Mouse (Mus musculus) cerebellum, postnatal 14 days (tissue): ENCODE measurements around the gene Nfix.

Experiments
- DNase-seq, 2 experiments: peaks; one replicate each; pipeline ENCODE4 v3.0.0; 2021; ENCODE audit warnings: mixed read lengths in 2 of 2

The Nfix gene

DNA sequence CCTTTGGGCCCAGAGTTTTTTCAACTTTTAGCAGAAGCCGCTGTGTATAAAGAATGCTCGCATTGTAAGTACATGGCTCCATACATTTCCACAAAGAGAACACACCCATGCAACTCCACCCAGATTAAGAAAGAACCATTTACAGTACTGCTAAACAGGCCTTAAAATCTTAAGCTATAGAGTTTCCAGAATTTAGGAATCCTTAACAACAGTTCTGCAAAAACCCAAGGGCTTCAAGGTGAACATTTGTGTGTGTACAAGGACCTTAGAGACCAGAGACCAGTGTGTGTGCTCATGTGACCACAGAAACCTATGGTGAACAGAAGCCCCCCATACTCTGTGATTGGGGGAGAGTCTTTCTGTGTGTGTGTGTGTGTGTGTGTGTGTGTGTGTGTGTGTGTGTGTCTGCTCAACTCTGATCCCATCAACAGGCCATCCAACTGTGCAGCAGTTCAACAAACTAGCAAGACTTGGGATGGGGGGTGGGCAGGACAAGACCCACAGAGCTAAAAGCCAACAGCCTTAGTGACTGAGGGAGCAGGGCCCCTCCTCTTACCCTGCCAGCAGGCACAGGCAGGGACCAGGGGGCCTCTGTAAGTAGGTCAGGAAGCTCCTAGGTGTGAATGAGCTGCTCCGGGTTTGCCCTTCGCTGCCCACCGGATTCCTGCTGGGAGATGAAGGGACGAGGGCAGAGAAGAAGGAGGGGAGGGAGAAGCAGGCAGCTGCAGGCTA lies 19.0 kb downstream of the Nfix start:
- DNase-seq = peak; percentile 51 to 62

DNA sequence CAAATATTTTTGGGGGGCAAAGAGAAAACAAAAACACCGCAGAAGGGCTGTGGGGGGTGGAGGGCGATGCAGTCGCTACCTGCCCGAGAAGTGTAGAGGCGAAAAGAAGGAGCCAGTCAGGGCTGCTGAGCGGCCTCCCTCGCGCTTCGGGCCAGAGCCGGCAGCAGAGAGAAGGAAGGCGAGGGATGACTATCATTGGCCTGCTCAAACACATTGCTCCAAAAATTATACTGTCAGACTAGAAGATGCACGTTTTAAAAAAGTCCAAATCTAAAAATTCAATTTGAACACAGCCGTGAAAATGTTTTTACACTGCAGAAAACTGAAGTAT lies 20.0 kb downstream of the Nfix start:
- DNase-seq = peak; percentile 54 to 63

DNA sequence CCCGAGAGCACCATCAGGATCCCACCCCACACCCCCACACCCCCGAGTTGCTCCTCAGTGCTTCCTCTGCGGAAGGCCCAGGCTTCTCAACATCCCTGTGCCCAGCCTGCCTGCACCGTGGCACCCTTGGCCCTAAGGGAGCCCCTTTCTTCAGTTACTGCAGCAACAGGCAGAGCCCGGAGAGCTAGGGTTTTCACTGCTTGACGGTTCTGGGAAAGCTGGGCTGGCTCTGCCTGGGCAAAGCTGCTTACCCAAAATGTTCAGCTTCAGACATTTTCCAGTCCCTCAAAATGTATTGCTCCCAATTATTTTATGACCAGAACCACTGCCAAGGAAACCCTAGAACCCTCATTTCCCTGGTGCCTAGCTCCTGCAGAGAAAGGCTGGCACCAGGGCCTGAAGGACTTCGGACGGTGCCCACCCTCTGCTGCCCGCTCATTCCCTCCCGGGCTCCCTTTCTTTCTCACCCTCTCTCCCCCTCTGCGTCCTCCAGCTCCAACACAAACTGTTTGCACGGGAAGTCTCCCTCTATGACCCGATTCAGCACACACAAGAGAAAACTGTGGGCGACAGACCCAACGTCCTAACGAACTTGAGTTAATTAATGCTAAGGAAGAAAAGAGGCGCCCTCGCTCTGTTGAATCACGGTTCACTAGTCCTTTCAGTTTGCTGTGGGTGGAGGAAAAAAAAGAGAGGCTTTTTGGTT lies 20.5 kb downstream of the Nfix start:
- DNase-seq = peak in 1 of 2 experiments; percentile 49

DNA sequence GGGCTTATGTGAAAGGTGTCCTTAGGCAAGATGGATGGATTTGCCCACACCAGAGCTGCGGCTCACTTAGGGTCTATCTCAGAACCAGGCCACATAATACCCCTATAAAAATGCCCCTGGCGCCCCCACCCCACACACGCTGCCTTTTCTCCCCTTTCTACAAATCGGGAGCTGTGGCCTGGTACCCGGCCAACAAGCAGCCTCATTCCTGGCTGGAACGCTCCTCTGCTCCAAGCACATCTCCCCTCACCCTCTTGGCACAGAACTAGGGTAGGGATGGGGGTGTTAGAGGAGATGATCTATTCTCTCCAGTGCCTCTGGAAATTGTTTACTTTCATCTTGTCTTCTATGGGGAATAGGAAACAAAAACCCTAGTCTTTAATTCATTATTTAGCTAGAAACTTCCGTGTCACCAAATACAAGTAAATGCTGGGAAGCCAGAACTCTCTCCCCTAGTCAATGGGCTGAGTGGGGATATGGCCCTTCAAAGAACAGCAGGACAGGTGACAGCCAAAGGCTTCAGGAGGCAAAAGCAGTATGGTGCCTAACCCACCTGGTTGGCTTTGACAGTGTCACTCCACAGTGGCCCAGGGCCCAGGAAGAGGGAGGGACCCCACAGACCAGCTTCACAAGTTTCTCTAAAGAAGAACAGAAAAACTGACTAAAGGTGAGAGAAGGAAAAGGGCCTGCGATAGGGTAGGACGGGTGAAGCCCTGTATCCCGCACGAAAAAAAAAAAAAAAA lies 21.3 kb downstream of the Nfix start:
- DNase-seq = peak; percentile 72 to 74

DNA sequence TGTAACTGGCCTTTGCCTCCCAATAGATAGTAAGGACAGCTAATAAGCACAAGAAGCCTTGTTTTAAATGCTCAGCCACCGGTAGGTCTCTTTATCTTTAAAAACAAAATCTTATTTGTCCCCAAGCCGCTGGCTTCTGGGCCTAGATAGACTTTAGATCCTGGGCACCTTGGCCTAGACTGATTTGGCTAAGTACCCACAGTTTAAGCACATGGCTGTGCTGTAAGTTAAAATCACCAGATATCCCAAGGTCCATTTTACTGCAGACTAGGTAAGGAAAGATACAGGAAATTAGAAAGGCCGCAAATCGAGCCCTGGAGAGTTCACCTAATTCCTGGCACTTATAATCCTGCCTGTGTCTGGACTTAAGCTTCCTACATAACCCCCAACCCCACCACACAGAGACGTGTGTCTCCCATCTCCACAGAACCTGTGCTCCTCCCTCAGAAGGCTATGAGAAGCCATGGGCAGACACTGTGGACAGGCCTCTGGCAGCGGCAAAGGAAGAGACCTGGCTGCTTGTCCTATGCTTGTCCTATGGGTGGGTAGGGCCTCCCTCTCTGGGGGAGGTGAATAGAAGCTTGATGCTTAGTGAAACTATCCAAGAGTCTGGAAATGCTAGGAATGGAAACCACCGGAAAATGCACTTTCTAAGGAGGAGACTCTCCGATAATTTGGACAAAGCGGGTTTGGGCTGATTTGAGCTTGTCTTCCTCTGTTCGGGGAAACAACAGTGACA lies 22.1 kb downstream of the Nfix start:
- peak; percentile 46 to 59 for DNase-seq

DNA sequence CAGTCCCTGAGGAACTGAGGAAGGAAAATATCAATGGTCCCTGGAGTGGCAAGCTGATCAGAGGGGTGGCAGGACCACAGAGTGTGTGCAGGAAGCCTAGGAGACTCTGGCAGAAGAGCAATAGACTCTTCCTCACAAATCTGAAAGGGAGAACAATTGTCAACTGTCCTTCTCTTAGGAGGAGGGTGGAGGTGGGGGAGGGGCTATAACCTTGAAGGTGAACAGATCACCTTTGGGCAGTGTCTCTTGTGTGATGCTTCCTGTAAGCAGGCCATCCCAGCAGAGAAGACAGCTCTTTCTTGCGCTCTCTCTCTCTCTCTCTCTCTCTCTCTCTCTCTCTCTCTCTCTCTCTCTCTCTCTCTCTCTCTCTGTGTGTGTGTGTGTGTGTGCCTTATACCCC lies 23.6 kb downstream of the Nfix start:
- no peak for DNase-seq

DNA sequence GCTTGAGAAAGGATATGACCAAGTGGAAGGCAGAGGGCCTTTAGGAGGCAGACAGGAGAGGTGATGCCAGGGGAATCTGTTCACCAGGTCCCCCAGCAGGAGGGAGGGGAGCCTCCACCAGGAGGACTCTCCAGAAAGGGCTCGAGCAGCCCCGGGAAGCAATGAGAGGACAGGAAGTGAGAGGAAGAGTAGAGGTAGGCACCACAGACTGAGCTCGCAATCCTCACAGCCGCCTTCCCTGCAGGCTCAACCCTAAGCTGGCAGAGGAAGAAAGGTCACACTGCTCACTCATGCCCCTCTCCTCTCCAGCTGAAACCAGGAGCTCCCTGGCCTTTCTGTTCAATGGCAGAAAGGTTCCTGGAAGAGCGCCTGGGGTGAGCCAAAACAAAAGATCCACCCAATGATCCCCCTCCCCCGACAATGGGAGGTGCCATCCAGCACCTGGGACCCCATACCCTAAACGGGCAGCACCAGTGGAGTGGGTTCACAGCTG lies 24.5 kb downstream of the Nfix start:
- DNase-seq = peak; percentile 60 to 61

DNA sequence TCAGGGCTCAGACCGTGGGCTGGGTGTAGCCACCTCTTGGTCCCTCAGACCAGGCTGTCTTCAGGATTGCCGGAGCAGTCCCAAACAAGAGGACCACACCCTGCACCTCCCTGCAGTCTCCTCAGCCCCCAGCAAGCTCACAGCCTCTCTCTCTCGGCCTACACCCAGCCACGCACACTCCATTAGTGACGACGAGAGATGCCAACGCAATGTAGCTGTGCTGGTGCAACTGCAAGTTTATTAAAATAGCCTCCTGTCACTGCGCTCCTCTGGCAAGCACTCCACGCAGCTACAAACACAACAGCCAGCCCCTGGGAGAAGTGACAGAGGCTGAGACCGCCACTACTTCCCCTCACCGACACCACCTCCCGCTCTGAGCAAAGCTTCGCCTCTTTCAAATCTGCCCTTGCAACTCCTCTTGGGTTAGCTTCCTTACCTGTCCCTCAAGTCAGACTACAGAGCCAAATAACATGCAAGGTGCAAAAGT lies 25.0 kb downstream of the Nfix start:
- peak in 1 of 2 experiments; percentile 61 for DNase-seq

DNA sequence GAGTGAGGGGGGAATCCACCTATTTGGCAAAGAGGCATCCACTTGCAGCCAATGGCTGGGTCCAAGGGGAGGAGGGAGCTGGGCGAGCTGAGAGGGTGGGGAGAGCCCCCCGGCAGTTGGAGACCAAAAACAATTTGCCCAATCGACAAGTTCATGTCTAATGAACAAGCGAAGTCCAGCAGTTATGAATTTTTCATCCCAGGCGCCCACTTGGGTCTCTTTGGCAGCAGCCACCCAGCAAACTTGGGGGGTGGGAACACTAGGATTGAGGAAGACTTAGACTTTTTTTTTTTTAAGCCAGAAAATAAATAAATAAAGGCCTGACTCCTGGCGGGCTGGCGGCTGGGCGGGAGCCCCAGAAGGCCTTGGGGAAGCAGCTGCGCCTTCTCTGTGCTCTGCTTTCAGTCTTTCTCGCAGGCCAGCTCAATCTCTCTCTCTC lies 25.7 kb downstream of the Nfix start:
- peak; percentile 82 to 84 for DNase-seq

DNA sequence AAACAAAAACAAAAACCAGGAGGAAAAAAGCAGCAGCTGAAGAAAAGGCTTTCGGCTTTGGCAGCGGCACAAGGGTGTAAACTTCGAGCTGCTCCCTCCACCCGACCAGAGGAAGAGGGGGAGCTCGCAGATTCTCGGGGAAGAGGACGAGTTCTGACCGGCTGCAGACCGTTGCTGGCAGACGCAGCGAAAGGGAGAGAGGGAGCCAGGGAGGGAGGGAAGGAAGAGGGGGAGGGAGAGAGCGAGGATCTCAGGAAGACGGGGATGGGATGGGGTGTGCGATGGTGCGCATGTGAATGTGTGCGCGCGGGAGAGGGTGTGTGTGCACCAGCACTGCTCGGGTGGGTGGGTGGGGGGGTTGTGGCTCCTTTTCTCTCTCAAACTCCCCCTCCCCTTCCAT lies 26.3 kb downstream of the Nfix start:
- DNase-seq = peak; percentile 91 to 92

DNA sequence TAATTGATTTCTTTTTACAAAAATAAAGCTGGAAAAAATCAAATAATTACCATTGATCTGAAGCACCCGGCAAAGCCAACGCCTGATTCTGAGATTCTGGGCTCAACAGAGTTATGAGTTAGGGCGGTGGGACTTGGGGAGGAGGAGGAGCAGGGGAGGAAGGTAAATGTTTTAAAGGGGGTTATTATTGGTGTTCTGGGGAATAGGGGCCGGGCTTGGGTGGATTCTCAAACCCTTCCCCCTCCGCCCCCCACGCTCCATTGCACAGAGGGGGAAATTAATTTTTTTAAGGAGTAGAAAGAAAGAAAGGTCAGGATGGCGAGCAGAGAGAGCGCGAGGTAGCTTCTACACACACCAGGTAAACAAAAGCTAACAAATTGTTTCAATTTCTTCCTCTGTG lies 26.8 kb downstream of the Nfix start:
- DNase-seq = peak; percentile 75 to 80

DNA sequence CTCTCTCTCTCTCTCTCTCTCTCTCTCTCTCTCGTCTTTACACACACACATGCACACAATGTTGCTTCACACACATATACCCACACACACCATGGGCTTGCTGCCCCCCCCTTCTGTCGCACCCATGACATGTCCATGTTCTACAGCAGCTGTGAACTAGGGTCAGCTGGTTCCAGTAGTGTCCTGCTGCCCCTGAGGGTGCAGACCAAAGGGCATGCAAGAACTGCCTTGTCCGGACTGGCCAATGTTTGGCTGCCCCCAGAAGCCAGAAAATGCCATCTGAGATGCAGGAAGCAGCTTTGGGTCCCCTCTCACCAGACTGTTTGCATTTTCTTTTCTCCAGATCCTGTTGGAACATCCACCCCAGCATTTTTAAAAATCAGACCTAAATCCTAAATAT lies 27.5 kb downstream of the Nfix start:
- peak; percentile 61 to 62 for DNase-seq

DNA sequence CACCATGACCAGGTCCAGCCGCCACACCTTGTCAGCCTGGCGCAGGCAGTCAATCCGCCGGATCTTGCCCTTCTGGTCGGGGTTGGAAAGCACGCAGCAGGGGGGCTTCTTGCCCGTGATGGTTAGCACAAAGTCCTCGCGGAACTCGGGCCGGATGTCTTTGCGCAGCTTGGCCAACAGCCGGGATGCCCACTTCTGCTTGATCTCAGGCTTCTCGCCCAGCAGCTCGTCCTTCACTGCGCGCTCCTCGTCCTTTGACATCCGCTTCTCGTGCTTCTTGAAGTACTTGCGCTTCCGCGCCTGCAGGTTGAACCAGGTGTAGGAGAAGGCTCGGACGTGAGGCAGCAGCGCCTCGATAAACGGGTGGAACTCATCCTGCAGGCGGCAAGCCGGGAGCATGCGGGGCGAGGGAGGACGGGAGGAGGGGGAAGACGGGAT lies 28.2 kb downstream of the Nfix start:
- DNase-seq = peak; percentile 90 to 92

DNA sequence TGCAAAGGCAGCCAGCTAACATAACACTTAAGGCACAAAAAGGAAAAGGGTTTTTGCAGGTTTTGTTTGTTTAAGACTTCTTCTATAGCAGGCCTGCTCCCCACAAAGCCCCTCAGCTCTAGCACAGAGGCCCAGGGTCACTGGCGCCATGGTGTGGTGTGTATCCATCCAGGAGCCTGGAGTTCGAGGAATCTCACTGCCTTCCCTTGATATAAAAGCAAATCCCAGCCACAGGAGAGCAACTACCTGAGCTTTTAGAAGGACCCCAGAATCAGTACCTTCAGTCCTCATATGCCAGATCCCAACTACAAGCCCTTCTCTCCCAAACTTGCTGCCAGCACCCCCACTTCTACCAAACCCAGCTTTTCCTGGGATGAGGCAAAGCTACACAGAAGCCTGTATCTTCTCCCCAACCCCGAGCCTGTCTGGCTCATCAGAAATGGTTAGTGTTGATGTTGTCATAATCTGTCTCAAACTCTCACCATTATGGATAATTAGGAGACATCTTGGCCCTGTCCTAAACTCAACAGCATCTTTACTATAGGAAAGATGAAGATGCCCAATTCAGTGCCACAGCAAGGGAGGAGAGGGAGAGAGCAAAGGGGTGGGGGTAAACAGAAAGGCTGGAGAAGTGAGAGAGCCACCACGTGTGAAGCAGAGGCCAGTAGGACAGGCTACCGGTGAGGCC lies 29.0 kb downstream of the Nfix start:
- DNase-seq = peak; percentile 43 to 58

DNA sequence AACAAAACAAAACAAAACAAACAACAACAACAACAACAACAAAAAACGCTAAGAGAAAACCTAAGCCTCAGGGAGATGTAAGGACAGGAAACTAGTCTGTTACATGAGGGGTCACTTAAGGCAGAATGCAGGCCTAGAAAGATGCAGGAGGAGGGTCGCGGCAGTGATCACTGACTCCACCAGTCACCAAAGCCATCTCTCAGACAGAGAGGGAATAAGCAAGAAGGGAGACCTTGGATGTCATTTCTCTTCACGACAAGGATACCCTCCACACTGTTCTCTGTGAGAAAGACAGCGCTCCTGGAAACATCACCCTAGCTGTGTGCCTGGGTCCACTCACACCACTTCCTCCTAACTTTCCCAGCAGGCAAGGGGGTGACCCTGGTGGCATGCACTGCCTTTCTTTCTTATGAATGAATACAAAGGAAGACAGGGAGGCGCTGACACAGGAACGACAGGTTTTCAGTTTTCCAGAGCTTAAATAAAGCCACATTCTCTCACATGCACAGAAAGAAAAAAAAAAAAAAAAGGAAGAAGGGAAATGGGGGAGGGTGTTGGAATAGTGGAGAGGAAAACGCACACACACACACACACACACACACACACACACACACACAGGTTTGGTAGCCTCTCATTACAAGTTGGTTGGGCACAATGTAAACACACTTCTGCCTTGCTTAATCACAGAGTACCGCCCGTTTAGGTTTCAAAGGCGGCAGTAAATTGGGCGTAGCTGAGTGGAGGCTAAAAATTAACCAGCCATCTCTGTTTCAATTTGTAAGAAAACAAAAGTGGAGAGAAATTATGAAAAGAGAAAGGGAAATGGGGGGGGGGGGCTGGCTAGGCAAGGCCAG lies 29.8 kb downstream of the Nfix start:
- DNase-seq = peak in 1 of 2 experiments; percentile 52

DNA sequence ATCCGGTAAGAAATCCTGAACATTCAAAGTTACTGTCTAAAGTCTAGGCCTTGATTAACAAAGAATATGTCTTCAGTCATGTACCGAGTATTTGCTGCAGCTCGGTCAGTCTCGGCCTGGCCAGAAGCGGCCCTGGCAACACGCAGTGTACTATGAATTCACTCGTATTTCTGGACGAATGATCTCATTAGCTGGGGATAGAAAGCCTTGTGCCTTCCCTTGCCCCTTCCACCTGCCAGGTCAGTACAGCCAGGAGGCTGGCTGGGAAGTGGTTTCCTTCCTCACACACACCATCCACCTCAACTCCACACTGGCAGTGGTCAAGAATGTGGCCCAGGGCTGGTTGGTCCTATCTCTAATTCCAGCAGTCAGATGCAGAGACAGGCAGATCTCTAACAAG lies 30.8 kb downstream of the Nfix start:
- DNase-seq = peak; percentile 67 to 72

DNA sequence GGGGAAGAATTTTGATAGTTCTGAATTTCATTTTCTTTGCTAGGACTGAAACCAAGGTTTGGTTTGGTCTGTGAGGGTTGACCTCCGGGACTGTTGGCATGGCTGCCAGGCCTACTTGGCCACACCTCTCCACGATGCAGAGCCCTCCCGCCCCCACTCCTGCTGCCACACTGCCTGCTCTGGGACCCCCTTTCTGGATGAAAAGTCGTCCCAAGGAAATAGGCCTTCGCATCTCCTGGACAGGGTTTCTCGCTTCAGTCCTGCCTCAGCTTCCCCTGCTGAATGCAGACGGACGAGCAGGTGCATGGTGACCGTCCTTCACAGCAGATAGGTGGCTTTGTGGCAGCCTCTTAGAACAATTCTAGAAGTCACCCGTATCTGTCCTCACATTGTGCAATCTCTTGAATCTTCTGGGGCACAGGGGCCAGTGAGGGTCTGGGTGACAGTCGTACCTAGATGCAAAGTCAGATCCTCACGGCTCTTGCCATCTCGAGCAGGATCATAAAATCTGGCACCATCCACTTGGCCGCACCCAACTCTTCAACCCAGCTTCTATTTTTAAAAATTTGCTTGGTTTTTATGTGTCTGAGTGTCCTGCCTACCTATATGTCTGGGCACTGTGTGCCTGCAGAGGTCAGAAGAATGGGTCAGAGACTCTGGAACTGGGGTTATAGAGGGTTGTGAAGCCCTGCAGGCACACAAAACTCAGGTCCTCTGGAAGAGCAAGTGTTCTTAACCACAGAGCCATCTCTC lies 31.6 kb downstream of the Nfix start:
- DNase-seq = peak; percentile 66 to 67

DNA sequence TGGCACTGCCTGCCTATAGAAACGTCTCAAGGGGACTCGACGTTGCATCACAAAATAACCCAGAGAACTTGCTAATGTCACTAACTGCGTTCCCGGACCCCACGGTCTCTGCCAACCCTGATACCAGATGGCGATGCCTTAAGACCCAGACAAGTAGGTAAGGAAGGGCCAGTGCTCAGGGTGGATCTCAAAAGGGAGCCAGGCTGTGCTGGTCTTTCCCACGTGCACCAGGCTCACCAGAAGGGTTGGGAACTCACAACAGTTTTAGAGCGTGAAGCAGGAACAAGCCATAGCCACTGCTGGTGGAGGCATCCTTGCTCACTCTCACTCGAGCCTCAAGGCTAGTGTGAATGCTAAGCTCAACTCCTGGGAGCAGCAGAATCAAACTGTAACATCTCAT lies 32.9 kb downstream of the Nfix start:
- DNase-seq = peak in 1 of 2 experiments; percentile 54

DNA sequence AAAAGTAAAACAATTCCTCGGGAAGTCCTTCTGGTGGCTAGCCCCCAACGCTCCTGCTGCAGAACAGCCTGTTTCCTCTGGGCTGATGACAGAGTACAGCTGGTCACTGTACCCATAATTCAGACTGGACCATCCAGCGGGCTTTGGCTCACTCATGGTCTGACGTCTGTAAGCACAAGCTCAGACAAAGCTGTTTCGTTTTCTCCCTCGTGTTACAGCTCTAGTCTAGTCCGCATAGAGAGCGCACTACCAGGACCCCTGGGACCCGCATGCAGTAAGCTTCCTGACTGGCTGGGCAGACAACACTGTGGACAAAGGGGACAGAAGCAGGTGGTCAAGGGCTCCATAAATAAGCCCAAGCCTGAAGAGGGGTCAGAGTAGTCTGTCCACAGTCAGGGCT lies 33.7 kb downstream of the Nfix start:
- DNase-seq = peak in 1 of 2 experiments; percentile 56

DNA sequence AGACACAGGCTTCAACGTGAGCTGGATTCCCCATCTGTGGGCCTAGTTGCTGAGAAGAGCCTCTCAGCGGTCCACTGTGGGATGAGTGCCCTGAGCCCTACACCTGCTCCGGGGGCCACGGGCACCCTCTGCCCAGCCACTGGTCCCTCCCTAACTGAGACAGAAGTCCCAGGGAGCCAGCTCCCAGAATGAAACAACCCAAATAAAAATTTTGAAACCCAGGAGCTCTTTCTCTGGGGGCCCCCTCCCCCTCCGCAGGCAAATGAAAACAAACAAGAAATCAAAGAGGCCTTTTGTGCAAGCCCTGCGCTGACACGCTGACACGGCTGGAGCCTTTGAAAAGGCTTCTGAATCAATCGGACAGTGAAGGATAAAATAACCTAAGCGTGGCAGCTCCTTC lies 34.5 kb downstream of the Nfix start:
- peak in 1 of 2 experiments; percentile 55 for DNase-seq
